Mouse (Mus musculus) layer of hippocampus, adult 9-10 months (tissue): Measurements from ENCODE around the gene Rab40b.
"Not testable (repeated sequence)": the region's sequence is repeated elsewhere in the genome, so short reads cannot be mapped to it uniquely, and the experiment has no call there.

Source experiments
- DNase-seq: peaks from one replicate; pipeline ENCODE4 v3.0.0; 2022; ENCODE audit warnings: low spot score

The Rab40b gene

DNA sequence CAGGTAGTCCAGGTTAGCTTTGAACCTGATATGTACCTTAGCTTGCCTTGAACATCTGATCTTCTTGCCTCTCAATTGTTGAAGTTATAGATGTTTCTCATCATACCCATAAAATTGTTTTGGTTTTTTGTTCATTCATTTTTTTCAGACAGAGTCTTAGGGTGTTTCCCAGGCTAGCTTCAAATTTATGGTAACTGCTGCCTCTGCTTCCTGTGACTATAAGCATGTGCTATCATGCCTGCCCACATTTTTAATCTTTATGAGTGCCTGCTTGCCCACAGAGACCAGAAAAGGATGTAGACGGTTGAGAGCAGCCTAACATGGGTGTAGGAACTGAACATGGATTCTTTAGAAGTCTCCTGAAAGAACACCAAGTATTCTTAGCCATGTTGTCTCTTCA, 19.3 kb downstream of the Rab40b start:
- DNase-seq: no peak

DNA sequence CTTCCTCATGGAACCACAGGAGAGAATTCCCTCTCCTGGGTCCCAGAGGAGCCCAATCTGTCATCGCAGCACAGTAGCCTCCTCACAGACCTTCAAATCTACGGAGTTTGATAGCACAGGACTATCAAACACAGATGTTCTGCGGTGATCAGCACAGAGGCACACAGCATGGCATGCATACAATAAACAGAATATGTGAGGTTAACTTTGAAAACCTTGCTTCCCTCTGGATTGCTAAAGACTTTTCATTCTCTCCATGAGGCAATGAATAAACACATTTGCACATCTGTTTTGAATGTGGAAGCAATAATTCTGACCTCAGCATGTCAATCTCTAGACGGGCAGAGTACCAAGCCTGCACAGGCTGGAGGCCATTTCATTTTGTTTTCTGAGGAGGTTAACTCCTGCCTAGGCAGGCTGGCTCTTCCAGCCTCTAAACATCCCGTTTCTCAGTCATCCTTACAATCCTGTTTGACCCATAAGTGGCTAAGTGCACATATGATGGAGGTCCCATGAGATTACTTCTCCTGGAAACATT, 20.8 kb downstream of the Rab40b start:
- no peak for DNase-seq

DNA sequence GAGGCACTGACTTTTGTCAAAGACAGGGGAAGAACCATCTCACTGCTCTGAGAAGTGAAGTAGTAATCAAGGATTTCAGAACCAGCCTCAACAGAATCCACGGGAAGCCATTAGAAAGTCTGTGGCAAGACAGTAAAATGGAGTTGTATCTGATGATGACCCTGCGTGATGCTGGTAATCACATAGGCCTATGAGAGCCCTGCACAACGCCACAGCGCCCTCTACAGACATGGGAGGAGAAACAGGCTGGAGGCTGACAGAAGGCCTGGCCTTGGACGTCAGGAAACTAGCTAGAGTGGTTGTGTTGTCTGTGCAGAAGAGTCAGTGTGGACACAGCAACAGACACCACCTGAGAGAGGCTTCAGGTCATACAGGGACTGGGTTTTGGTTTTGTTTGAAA, 25.8 kb downstream of the Rab40b start:
- DNase-seq: no peak

DNA sequence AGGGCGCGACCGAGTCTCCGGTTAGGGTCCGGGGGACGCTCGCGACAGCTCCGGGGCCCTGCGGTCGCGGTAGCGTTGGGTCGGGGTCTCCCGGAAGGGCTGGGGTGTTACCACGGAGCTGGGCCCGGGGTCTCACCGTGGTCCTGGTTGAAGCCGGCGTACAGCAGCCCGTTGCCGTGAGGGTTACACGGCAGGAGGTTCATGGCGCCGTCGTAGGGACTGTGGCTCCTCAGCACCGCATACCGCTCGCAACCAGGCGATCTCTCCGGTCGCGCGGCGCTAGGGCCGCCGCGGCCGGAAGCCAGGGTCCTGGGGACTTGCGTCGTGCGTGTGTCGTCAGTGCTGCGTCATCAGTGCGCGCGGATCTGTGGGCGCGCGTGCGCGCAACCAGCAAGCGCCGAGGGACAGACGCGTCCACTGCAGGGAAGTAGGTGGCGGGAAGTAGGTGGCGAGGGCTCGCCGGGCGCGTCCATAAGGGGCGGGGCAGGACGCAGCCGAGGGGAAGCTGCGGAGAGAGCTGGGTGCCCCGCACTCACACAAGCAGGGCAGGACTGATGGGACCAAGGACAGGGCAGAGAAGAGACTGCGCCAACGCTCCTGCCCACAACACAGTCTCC, 33.9 kb downstream of the Rab40b start, which contains the start of gene Wdr45b:
Gene Wdr45b, minus strand, starts transcription at position 355 of the 617 bp plus-strand sequence.
- DNase-seq: peak; percentile 86

DNA sequence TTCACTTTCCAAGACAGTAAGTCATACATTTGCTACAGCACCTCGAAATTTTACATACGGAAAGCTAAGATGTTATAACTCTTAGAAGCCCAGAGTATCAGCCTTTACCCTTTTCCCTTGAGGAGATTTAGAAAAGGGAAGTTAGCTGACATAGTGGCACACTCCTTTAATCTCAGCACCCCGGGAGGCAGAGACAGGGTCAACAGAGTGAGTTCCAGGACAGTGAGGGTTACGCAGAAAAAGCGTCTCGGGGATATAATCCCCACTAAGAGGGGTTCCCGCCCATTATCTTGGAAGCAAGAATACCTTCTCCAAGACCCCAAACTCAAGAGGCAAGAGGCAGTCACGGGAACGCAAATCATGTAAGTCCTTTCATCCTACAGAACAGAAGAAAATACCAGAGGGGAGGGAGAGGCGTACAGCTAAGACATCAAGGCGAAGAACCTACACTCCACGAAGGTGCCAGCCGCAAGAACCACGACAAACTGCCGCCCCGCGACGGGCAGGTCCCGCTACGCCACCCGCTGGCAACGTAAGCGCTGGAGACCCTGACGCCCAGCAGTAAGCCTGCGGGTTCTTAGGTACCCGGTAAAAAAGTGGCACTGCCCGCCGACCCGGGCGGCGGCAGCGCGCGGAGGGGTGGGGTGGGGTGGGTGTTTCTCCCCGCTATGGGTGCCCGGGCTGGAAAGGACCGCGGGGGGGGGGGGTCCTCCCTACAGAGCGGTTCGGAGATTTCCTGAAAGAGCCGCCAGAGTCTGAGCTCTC, 34.5 kb downstream of the Rab40b start:
- no peak for DNase-seq

DNA sequence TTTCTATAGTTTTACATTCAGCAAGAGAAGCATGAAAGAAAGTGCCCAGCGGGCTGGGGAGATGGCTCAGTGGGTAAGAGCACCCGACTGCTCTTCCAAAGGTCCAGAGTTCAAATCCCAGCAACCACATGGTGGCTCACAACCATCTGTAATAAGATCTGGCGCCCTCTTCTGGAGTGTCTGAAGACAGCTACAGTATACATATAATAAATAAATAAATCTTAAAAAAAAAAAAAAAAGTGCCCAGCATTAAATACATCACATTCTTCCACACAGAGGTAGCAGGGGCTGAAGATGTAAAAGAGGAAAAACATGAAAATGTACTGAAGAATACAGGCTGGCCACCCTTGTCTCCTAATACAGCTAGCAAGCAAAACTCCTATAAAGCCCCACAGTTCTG, 39.3 kb downstream of the Rab40b start:
- DNase-seq: not testable (repeated sequence)

DNA sequence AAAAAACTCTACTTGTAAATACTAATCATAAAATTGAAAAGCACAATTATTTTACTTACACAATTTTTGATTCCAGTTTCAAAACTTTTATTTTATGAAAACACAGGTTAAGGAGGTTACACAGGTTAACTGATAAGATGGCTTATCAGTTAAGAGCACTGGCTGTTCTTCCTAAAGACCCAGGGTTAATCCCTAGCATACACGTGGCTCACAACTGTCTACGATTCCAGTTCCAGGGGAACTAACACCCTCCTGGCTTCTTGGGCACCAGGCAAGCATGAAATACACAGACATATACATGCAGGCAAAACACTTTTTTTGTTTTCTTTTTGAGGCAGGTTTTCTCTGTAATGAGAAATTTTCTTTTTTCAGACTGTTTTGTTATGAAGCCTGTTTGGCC, 39.9 kb downstream of the Rab40b start:
- no peak for DNase-seq

DNA sequence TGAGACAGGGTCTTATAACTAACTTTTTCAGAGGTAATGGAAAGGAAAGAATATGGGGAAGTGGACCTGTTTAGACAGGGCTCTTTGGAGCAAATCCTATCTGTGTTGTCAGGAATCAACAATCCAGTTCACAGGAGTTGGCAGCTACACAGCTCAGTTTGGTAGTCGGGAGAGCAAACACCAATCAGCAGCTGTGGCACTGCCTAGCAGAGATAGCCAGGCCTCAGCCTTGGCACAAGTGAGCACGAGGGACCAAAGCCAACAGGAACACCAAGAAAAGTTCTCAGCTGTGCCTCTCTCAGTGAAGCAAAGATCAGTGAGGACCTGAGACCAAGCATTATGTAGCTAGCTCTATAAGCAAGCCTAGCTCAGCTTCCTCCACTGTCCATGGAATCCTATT, 41.0 kb downstream of the Rab40b start:
- DNase-seq: no peak

DNA sequence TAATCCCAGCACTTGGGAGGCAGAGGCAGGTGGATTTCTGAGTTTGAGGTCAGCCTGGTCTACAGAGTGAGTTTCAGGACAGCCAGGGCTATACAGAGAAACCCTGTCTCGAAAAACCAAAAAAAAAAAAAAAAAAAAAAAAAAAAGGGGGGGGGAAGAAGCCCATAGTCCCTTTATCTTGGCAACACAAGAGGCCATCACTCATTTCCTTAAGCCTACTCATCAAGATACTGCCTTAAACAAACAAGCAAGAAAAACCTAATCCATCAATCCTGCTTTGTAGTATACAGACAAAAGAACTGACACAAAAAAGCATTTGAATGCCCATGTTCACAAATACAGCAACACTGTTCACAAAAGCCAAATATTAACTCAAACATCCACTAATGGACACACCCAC, 45.6 kb downstream of the Rab40b start:
- not testable (repeated sequence) for DNase-seq

DNA sequence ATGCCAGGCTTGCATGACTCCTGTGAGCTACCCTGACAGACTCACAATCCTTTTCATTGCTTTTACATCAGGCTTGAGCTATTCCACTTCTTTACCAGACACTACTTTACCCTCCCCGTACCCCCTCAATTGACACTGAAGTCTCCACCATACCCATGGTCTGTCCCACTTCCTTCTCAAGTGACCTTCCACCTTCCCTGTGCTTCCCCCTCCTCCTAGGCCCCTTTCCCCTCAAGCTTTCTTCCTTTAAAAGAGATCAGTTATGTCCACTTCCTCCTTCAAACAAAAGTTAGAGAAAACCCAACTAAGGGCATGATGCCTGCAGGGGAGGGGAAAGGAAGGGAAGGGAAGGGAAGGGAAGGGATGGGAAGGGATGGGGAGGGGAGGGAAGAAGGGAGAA, 47.8 kb downstream of the Rab40b start:
- DNase-seq: no peak

DNA sequence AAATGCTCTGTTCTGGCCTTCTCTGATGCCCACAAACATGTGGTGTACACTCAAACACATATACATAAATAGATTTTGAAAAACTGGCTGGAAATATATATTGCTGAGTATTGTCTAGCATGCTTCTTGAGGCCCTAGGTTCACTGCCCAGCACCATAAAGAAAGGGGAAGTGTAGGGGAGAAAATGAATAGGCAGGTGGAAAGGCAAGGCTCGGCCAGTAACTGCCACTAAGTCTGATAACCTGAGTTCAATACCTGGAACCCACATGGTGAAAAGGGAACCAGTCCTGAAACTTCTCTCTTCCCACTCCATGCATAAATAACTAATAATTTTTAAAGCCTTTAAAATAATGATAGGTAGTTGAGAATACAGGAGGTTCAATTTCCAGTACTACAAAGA, 48.4 kb downstream of the Rab40b start:
- no peak for DNase-seq

DNA sequence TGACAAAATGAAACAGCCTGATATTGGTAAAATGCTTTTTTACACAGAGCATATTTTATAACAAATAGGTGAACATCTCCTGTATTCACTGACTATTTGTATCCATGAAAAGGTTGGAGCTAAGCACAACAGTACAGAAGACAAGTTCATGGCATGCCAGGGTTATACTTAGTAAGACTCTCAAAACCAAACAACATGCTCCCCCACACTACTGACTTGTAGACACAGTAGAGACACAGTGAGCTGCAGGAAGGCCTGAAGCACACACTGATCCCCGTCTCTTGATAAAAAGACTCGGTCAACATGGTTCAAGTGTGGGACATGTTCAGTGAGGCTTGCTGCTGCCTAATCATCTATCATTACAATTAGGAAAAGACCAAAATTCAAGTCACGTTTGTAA, 56.4 kb downstream of the Rab40b start:
- no peak for DNase-seq

DNA sequence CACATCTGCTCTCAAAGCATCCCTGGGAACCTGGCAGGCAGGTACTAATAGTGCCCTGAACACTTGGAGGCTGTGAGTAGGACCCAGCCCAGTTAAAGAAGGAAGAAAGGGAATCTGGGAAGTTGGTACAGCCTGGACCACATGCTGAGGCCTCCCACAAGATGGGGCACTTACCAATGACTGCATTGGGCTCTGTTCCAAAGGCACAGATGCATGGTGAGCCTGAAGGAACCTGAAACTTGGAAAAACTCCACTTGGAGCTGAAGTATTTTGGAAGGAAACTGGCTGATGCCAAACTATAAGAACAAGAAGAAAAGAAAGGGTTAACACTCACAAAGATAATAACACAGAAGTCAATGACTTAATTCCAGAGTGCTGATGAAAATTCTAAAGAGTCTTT, 59.4 kb downstream of the Rab40b start:
- DNase-seq: no peak

DNA sequence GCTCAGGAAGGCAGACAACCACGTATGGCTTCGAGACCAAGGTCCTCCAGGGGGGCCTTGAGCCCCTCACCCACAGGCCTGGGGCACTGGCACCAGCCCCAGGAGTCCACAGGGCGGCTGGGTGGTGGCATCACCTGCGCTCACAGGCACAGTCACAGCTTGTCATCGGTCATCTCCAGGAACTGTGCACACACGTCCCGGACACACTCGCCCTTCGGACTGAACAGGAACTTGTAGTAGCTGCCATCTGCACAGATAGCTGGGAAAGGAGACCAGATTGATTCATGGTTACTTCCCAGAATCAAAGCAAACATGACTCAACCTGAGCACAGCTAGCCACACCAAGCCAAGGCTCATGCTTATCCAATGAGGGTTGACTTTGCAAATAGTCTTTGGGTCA, 59.8 kb downstream of the Rab40b start:
- no peak for DNase-seq

DNA sequence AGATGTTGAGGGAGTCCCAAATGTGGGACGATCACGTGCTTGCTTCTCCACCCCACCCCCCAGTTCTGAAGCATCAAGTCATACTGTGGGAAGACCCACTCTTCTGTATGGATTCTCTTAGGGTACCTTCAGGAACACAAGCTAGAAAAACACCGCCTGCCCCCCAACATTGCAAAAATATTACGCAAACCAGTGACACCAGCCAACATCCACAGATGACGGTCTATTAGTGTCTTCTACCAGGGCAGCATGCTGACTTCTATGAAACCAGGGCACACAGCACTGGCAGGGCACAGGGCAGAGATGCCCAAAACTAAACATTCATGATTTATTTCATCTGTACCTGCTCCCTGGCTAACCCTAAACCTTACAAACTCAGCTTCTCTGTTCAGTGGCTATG, 61.4 kb downstream of the Rab40b start:
- no peak for DNase-seq

DNA sequence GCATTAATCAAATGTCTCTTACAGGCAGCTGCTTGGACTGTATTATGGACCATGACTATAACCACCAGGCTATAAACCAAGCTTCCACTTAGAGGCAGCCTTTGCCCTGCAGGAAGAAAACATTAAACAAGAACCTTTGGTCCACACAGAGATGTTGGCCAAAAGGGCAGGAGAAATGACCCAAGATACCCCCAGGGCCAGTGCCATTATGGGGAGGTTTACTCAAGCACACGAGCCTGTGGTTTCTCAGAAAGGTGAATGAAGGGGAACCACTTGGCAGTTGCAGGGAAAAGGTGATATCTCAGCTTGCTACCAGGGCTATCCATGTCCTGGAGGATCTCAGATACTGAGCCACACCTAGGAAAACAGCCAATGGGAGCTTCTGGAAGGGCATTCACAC, 62.0 kb downstream of the Rab40b start:
- no peak for DNase-seq

DNA sequence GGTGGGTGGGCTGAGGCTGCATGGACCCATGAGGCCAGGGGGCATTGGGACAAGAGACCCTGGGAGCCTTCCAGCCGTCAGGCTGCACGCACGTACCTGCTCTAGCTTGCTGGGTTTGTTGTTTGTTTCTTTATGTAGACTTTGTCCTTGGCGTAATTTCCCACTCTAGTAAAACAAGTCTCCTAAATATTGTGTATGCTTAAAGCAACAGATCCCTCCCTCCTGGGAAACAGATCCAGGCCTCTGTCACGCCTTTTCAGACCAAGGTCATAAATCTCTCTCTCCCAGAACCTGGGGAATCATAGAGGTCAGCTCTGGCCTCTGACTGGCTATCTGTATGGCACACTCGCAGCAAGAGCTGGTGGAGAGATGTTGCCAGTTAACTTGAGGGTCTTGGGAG, 80.3 kb downstream of the Rab40b start:
- not testable (repeated sequence) for DNase-seq

DNA sequence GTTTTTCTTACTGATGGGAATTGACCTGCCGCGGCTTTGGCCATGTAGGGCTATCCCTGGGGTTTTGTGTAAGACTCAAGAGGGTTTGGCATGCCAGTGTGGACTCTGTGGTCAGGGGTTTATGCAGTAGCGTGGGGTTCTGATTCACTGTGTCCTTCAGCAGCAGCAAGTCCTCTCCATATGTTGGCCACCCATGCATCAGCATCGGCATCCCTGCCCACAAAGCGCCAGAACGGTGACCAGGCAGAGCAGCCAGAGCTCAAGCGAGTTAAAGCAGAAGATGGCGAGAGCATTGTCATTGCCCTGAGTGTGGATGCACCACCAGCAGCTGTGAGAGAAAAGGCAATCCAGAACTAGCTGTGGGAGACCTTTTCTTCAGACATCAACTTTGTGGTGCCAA, 81.4 kb downstream of the Rab40b start:
- DNase-seq: no peak
